Mouse (Mus musculus): ENCODE measurements around the gene Cdc123. TPM values are rescaled to one million over a fixed set of nuclear protein-coding genes. Genes with fewer than 3 reads are reported as not detected.

Gene Cdc123
- polyA plus RNA-seq, 1 experiment from 2014 or later = 246 TPM

GRCm38 (mm10) chr2:5758569-5758968 is 86.4 kb downstream of the Cdc123 start:
- Histone ChIP-seq H3K4me2 (replicated peaks) (no peak overlapping the region), H3K4me3 (replicated peaks; ENCODE audit: low read length) (no peak overlapping the region), H3K9me3 (ENCODE audit: control insufficient read depth, low read length) (no peaks in the 10 kb centered on the region), H3K36me3 (replicated peaks; ENCODE audit: control insufficient read depth, insufficient read depth) (no peaks in the 10 kb centered on the region), H3K27ac (no peak overlapping the region), H3K27me3 (ENCODE audit: control insufficient read depth, insufficient read depth, low read length) (no peaks in the 10 kb centered on the region), H3K9ac (no peak overlapping the region), H3K4me1 (replicated peaks; ENCODE audit: control insufficient read depth, insufficient read depth, low read length) (no peaks in the 10 kb centered on the region)
- WGBS = 92% methylated on average over 2 of the region's 2 CpGs
- ATAC-seq (ENCODE audit: low FRiP score) = no peak
- no peak for DNase-seq (ENCODE audit: low spot score)

DNA sequence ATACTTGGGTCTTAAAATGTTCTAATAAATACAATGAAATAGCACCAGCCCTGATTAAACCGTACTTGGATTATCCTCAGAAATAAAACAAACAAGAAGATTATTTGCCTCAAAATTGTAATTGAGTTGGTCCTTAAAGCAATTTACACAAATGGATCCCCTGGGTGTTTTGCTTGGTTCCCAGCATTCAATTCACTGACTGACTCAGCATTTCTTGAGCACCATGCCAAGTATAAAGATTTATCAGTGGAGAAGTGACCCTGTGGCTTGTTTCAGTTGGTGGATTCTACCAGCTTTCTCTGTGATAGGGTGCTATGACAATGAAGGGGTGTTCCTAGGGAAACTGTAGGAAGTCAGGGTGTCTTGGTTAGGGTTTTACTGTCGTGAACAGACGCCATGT is 94.1 kb downstream of the Cdc123 start:
- H3K27me3 ChIP-seq (ENCODE audit: control insufficient read depth, insufficient read depth, low read length) = no peaks in the 10 kb centered on the region
- H3K4me2 ChIP-seq (replicated peaks) = no peak overlapping the region
- H3K4me1 ChIP-seq (replicated peaks; ENCODE audit: control insufficient read depth, insufficient read depth, low read length) = no peaks in the 10 kb centered on the region
- no peaks in the 10 kb centered on the region for H3K9me3 ChIP-seq (ENCODE audit: control insufficient read depth, low read length)
- no peak overlapping the region for H3K9ac ChIP-seq
- DNase-seq (ENCODE audit: low spot score) = no peak
- no peaks in the 10 kb centered on the region for H3K36me3 ChIP-seq (replicated peaks; ENCODE audit: control insufficient read depth, insufficient read depth)
- no peak overlapping the region for H3K4me3 ChIP-seq (replicated peaks; ENCODE audit: low read length)
- no peak overlapping the region for H3K27ac ChIP-seq
- ATAC-seq (ENCODE audit: low FRiP score) = no peak
- 89% methylated on average over 3 of the region's 3 CpGs for WGBS

DNA sequence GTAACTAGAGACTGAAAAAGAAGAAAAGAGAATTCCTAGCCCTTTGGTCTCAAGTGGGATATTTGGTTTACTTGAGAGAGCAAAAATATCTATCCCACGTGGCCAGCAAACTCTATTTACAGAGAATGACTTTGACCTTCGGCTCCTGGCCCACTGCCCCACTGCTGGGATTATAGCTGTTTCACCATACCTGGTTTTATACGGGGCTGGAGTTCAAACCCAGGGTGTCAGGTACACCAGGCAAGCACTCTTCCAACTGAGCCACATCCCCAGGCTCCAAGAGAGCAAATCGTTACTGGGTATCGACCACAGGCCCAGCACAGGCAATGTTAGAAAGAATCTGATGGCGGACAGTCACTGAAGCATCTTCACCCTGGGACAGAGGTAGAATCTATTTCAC is 95.8 kb downstream of the Cdc123 start:
- ATAC-seq (ENCODE audit: low FRiP score) (no peak), DNase-seq (ENCODE audit: low spot score) (no peak)
- Histone ChIP-seq H3K27ac (no peak overlapping the region), H3K36me3 (replicated peaks; ENCODE audit: control insufficient read depth, insufficient read depth) (no peaks in the 10 kb centered on the region), H3K27me3 (ENCODE audit: control insufficient read depth, insufficient read depth, low read length) (no peaks in the 10 kb centered on the region), H3K9me3 (ENCODE audit: control insufficient read depth, low read length) (no peaks in the 10 kb centered on the region), H3K4me2 (replicated peaks) (no peak overlapping the region), H3K9ac (no peak overlapping the region), H3K4me3 (replicated peaks; ENCODE audit: low read length) (no peak overlapping the region), H3K4me1 (replicated peaks; ENCODE audit: control insufficient read depth, insufficient read depth, low read length) (no peaks in the 10 kb centered on the region)
- 88% methylated on average over 6 of the region's 6 CpGs for WGBS

- Histone ChIP-seq H3K36me3 (replicated peaks; ENCODE audit: control insufficient read depth, insufficient read depth) (no peaks in the 10 kb centered on the region), H3K27me3 (ENCODE audit: control insufficient read depth, insufficient read depth, low read length) (no peaks in the 10 kb centered on the region), H3K9me3 (ENCODE audit: control insufficient read depth, low read length) (no peaks in the 10 kb centered on the region), H3K4me3 (replicated peaks; ENCODE audit: low read length) (no peak overlapping the region), H3K4me1 (replicated peaks; ENCODE audit: control insufficient read depth, insufficient read depth, low read length) (no peaks in the 10 kb centered on the region), H3K27ac (no peak overlapping the region), H3K4me2 (replicated peaks) (no peak overlapping the region), H3K9ac (no peak overlapping the region)
- ATAC-seq (ENCODE audit: low FRiP score) = no peak
- 88% methylated on average over 5 of the region's 5 CpGs for WGBS
- no peak for DNase-seq (ENCODE audit: low spot score)
Measured at GRCm38 (mm10) chr2:5747545-5748043, 97.4 kb downstream of the Cdc123 start.

- Histone ChIP-seq H3K27ac (no peak overlapping the region), H3K4me2 (replicated peaks) (no peak overlapping the region), H3K9ac (no peak overlapping the region), H3K36me3 (replicated peaks; ENCODE audit: control insufficient read depth, insufficient read depth) (no peaks in the 10 kb centered on the region), H3K9me3 (ENCODE audit: control insufficient read depth, low read length) (no peaks in the 10 kb centered on the region), H3K4me1 (replicated peaks; ENCODE audit: control insufficient read depth, insufficient read depth, low read length) (no peaks in the 10 kb centered on the region), H3K4me3 (replicated peaks; ENCODE audit: low read length) (no peak overlapping the region), H3K27me3 (ENCODE audit: control insufficient read depth, insufficient read depth, low read length) (no peaks in the 10 kb centered on the region)
- WGBS = 85% methylated on average over 12 of the region's 12 CpGs
- DNase-seq (ENCODE audit: low spot score) (no peak), ATAC-seq (ENCODE audit: low FRiP score) (no peak)
Measured at GRCm38 (mm10) chr2:5746529-5746928, 98.4 kb downstream of the Cdc123 start.

Other genes starting within 250 kb of the Cdc123 start
- 6.7 and 7.7 TPM in 2 replicates for gene Camk1d, start 130.6 kb downstream of the Cdc123 start, polyA plus RNA-seq (2014; fragmentation: Nextera tagmentation; extraction: Ambion mirVana)
- 22.9 and 24.1 TPM in 2 replicates for gene Nudt5, start 145 bp downstream of the Cdc123 start, polyA plus RNA-seq (2014; fragmentation: Nextera tagmentation; extraction: Ambion mirVana)
- gene Gm13199, start 17.8 kb upstream of the Cdc123 start, polyA plus RNA-seq (2014; fragmentation: Nextera tagmentation; extraction: Ambion mirVana) = 1.4 and 1.6 TPM in 2 replicates
- gene Sec61a2, start 50.3 kb upstream of the Cdc123 start, polyA plus RNA-seq (2014; fragmentation: Nextera tagmentation; extraction: Ambion mirVana) = 108 and 109 TPM in 2 replicates
- gene Dhtkd1, start 97.6 kb upstream of the Cdc123 start, polyA plus RNA-seq (2014; fragmentation: Nextera tagmentation; extraction: Ambion mirVana) = 4.0 and 5.2 TPM in 2 replicates
- gene Upf2, start 106.3 kb upstream of the Cdc123 start, polyA plus RNA-seq (2014; fragmentation: Nextera tagmentation; extraction: Ambion mirVana) = 7.9 and 8.1 TPM in 2 replicates